Mouse (Mus musculus): ENCODE data around the gene Atrnl1. TPM values are rescaled to one million over a fixed set of nuclear protein-coding genes. Genes with fewer than 3 reads are reported as not detected.

Atrnl1 gene
- under 1 TPM; 0.13 to 0.33 TPM for polyA plus RNA-seq (2017; shearing (Covaris generic))

DNA sequence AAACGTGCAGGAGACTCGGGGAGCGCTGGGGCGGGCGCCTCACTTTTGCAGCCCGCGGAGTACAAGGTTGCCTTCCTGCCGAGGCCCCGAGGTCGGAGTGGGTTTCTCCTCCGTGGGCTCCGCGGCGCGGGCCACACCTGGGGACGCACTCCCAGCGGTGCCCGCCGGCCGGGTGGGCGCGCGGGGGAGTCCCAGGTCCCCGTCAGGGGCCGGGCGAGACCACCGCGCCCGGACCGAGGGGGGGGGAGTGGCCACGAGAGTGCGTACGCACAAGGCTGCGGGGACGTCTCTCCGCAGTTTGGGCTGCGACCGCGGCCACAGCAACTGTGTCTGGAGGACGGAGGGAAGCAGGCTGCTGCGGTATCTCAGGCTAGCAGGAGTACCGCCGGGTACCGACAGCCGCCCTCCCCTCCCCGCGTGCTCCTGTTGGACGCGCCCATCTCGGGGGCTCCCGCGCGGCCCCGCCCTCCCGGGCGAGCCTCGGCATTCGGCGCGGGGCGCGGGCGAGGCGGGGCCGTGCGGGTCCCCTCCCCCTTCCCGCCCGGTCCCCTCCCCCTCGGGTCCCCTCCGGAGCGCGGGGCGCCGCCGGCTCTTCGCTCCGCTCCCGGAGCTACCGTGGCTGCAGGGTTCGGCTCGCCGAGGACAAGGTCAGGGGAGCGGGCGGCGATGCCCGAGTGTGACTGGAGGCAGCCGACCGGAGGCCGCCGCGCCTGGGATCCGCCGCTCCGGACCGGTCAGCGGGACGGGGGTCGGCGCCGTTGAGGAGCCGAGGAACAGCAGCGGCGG, at the start of gene Atrnl1:
Gene Atrnl1, plus strand, starts transcription at position 559 of the 786 bp plus-strand sequence.
- peak; percentile 58 for ATAC-seq

DNA sequence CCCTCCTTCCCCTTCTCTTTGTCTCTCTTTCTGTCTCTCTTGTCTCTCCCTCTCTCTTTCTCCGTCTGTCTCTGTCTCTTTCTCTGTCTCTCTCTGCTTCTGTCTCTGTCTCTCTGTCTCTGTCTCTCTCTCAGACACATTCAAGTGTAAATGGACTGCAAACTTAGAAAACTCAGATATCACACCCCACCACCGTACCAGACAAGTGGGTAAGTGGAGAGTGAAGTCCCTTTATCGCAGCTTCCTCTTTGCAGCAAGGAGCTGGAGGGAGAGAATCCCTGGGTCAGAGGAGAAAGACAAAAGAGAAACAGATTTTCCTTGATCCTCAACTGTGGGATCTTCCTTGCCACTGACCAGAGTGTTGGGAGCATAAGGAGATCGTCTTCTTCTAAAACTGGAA, 49.3 kb upstream of the Atrnl1 start:
- no peak for ATAC-seq

DNA sequence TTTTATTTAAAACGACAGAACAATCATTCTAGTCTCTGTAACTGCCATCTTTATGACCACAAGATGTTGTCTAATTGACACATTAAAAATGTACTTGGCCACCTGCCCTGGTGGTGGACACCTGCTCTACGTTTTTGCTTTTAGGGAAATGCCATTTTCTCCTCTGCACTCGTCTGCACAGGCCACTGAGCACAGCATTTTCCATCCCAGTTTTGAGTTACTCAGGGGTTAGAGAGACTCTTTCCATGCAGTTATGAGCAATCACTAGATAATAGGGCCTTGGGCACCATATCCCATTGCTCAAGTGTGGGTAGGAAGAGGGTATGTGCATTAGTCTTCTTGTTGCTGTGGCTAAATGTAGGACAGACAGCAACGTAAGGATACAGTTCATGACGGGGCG, 41.8 kb upstream of the Atrnl1 start:
- no peak for ATAC-seq

DNA sequence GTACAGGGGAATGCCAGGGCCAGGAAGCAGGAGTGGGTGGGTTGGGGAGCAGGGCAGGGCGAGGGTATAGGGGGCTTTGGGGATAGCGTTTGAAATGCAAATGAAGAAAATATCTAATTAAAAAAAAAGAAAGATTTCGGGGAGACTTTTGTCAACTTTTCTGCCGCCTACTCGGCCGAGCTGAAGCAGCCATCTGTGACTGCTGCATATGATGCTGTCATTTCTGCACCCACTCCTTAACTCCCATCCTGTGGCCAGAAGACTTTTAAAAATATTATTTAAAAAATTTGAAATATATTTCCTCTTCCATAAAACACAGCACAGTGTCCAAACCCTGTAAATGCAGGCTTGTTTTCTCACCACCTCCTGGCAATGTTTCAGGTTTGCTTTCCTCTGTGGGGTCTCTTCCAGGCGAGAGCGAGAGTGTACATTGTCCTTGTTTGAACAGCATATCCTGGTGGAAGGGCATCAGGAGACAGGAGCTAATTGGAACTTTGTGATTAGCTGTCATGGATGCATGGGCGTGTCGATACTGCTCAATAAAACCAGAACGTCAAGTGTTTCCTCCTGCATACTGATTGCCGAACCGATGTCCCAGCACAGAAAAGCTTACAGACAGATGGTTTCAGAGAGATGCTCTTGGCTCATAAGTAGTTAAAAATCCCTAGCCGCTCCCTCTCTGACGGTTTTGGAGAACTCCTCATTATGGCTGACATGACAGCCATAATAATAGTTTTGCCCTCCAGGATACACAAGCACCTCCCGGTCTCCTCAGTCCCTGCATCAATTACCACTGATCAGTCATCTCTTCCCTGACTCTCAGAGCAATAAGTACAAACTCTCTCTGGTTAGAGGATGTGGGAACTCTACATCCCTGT, 38.2 kb upstream of the Atrnl1 start:
- ATAC-seq: no peak

DNA sequence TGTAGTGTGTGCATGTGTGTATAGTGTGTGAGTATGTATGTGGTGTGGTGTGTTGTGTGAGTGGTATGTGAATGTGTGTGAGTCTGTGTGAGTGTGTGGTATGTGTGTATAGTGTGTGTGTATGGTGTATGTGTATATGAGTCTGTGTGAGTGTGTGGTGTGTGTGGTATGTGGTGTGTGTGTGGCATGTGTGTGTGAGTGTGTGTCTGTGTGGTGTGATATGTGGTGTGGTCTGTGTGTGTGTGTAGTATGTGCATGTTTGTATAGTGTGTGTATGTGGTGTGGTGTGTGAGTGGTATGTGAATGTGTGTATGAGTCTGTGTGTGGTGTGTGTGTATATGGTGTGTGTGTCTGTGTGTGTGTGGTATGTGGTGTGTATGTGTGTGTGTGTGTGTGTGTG, 37.4 kb upstream of the Atrnl1 start:
- ATAC-seq: no peak

DNA sequence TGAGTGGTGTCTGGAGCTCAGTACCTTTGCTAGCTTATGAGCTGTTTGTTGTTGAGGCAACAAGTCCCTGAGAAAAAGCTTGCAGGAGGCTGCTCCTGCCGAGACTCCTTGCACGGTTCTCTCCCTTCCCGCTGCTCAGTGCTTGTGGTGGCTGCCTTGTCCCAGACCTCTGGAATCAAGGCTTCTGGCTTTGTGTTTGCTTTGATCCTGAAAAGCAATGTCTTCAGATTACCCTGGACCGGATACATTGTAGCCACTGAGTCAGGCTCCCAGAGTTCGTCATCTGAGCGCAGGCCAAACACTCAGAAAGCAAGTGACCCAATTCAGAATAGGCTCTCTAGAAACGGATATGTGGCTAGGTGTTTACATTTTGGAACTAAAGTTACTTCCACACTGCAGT, 35.8 kb upstream of the Atrnl1 start:
- ATAC-seq: no peak

DNA sequence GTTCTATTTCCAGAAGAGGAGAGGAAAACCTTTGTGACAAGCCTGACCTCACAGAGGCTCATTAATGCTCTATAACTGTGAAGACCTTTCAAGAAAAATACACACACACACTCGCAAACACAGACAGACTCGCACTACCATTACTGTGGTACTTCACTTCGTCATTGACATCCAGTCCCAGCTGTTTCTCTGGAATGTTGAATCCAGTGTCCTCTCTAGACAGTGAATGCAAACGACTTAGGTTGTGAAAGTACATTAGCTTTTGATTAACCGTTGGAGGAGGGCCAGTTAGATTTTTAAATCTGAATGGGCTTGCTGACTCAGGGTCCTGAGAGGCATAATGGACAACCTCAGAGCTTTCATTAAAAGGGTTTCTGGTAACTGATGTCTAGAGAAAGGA, 34.0 kb upstream of the Atrnl1 start:
- no peak for ATAC-seq

DNA sequence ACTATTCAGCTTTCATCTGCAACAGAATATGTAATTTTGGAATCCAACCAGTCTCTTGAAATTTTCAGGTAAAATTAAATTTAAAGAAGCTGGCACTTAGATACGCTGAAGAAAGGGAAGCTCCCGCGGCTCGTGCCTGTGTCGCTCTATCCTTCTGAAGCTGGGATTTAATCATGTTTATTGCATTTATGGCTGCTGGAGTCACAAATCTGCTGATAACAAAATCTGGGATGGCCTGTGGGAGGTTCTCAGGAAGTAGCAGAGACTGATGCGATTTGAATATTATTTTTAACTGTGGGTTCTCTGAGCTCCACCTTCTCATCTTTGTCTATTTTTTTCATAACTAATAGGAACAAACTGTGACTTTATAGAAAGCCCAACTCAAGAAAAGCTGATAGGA, 33.6 kb upstream of the Atrnl1 start:
- ATAC-seq: no peak

DNA sequence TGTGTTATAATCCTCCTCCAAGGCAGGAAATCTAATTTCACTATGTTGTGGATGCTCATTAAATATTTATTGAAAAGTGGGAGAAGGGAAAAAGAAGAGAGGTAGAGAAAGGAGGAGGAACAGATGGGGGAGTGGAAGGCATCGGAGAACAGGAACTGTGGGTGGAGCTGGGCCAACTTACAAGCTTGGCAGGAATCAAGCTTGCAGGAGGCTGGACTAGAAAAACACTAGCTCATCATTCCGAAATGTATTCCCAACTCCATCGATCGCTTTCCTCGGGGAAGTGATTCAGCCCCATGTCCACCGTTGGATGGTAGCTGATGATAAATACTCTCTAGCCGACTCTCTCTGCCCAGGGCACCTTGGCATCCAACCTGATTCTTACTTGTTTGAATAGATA, 29.9 kb upstream of the Atrnl1 start:
- no peak for ATAC-seq

DNA sequence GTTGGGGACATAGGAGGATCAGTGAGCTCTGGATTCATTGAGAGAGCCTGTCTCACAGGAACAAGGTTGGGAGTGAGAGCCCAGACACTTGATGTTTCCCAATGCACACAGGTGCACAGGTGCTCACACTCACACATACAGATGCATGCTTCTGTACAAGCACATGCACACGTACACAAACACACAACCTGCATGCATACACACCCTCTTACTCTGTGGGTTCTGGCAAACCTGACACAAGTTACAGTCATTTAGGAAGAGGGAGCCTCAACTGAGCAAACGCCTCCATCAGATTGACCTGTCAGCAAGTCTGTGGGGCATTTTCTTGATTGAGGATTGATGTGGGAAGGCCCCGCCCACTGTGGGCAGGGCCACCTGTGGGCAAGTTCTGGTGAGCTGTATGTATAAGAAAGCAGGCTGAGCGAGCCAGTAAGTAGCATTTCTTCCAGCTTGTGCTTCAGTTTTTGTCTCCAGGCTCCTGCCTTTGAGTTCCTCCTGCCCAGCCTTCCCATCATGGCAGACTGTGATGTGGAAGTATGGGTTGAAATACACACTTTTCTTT, 25.5 kb upstream of the Atrnl1 start:
- no peak for ATAC-seq

DNA sequence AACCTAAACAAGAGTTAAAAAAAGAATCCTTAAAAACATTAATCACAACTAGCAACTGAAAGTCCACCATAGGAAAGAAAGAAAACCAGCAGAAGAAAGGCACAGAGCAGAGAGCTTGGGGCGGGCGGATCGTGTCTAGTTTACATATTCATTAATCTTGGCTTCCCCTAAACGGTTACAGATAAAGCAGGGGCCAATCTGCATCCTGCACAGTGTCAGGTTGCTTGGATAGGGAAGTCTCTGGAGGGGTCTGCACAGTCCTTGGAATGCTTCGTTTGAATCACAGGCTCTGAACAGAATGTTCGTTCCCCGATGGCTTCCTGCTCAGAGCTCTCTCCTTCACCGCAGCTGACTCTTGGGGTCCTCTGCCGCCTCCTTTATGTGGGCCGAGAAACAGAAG, 24.7 kb upstream of the Atrnl1 start:
- no peak for ATAC-seq

DNA sequence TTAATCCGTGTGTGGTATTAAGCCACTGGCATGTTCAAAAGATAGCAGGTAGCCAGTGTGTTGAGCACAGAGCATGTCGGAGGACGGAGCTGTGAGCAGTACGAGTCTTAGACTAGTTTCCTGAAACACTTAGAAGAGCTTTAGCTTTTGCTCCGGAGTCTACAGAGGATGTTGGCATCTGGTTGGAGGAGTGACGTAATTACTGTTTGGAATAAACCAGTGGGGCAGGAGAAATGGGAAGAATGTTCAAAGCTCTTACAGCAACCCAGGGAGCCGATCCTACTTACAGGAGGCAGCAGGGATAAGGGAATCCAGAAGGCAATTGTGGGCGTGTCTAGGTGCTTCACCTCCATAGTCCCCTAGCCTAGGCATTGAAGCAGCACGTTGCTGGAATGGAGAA, 21.3 kb upstream of the Atrnl1 start:
- no peak for ATAC-seq

DNA sequence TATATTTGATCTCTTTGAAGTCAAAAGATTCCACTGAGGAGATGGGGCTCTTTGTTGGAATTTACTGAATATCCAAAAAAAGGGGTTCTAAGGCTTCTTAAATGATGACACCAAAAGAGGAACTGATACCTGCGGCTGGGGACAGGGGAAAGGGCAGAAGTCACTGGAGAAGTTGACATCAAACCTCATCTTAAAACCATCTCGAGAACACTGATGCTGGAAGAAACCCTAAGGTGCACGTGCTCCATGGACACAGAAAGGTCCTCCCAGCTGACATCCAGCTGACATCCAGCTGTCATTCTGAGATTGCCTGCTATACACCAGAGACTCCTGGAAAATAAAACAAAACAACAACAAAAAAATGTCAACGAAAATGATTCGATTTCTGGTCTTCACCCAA, 19.9 kb upstream of the Atrnl1 start:
- ATAC-seq: no peak

DNA sequence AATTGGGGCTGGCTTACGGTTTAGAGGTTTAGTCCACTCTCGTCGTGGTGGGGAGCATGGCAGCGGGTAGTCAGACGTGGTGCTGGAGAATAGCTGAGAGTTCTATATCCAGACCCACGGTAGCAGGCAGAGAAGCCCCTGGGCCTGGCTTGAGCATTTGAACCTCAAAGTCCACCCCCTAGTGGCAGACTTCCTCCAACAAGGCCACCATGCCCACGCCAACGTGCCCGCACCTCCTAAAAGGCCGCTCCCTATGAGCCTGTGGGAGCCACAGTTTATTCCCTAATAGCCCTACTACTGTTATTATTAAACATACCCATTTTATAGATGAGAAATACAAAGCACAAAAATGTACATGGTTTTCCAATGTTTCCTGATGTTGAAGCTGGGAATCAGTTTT, 19.2 kb upstream of the Atrnl1 start:
- no peak for ATAC-seq

DNA sequence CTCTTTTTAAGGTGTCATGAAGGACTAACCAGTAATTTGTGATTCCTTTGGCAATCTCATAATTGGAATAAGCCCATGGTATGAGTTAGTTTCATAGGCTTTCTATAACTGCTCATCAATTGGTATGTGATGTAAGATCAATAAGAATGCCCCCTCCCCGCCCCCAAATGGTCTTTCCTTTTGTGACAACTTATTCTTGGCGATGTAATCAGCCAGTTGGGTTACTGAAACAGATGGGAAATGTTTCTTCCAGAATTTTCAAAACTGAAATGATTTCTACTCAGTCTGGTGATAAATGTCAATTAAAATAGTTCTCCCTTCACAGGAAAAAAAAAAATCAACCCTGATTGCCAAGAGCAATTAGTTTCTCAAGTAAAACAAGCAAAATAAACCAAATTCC, 18.5 kb upstream of the Atrnl1 start:
- no peak for ATAC-seq

DNA sequence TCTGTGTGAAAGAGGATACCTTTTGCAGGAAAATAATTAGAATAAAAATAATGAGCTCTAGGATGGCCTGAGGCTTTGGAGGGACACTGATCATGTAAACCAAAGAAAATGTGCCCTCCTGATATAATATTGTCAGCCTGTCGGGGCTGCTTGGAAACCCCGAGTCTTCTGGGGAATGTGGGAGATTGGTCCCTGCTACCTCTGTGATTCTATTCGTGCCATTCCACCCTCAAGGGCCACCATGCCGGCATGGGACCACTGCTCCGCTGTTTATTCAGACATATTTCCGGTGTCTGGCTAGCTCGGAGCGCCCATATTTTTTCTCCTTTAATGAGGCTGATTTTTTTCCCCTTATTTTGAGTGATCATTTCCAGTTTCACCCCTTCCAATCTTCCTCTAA, 11.7 kb upstream of the Atrnl1 start:
- ATAC-seq: no peak

DNA sequence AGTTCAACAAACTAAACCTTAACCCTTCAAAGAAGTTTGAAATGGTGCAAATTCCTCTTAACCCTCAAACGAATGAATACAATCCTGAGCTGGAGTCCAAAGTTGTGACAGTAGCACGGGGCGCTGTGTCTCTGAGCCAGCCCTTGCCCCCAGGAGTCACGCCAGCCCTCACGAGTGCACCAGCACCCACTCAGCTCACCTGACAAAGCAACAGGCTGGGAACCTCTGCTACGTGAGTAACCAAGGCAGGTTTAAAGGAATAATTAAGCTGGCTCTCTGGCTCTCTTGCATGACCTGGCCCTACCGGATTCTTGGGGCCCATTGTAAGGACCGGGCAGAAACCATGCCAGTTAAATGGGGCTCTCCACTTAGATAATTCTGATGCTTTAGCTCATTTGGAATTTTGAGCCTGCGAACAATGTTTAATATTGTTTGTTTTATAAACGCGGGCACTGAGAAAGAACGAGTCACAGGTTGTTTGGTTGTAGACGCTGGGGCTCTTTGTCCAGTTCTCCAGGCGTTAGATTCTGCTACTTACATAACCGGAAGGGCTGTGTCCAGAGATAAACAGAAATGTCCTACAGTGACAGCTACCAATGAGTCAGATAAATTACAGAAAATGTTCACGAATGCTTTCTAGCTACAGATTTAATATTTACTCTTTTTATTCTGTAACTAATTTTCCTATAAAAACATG, 10.5 kb upstream of the Atrnl1 start:
- no peak for ATAC-seq

DNA sequence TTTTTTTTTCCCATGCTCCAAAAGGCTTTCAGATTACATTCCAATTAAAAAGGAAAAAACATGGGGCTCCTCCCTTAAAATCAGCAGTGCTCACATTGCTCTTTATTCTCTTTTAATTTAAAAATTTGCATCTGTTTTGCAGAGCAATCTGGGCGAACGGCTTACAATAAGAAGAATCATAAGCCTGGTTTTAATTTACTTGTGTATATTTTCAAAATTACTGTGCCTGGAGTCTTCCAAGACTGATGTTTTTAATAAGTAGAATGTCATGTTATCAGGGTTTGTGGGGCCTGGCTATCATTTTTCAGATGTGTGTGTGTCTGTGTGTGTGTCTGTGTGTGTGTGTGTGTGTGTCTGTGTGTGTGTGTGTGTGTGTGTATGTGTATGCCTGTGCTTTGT, 9.9 kb upstream of the Atrnl1 start:
- no peak for ATAC-seq

DNA sequence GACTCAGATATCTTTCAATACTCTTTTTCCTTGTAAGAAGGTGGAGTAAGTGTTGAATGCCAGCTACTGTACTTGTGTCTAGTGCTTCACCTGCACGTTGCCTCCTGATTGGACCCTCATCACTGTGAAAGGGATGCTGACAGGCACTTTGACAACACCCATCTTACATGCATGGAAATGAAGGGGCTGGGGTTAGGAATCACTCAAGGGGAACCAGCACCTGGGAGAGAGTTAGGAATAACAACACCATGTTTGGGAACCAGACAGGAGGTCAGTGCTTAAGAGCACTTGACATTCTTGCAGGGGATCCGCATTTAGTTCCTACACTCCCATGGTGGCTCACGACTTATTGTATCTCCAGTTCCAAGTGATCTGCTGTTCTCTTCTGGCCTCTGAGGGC, 7.2 kb upstream of the Atrnl1 start:
- no peak for ATAC-seq

DNA sequence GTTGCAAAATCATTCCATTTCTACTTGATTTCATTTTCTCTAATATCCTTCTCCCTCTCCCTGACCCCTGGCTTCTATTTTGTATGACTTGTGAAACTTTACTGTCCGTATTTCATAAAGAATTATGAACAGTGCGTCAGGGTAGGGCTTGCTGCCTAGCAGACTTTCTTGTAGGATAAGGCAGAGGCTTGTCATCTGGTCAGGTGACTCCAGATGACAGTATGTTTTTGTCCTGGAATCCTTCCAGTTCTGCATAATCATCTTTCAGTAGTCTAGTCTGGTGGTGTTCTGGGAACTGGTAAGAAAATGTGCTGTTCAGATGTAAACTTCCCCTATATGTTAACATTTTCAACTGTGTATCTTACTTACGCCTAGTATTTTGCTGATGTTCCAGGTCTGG, 4.9 kb upstream of the Atrnl1 start:
- no peak for ATAC-seq

DNA sequence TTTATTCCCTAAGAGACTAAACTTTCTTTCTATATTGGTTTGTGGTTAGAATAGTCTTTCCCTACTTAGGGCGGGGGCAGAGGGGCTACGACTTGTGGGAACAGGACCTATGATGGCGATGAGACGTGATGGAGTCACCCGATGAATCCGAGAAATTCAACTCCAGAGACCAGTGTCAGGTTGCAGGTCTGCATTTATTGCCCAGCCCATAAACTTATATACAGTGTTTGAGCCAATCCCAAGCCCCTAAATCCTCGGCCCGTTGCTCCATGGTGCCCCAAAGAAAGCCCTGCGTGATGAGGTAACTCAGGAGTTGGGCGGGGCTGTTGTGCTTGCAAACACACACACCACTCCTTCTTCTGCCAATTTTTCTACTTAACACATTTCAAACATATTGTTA, 4.5 kb upstream of the Atrnl1 start:
- ATAC-seq: no peak

DNA sequence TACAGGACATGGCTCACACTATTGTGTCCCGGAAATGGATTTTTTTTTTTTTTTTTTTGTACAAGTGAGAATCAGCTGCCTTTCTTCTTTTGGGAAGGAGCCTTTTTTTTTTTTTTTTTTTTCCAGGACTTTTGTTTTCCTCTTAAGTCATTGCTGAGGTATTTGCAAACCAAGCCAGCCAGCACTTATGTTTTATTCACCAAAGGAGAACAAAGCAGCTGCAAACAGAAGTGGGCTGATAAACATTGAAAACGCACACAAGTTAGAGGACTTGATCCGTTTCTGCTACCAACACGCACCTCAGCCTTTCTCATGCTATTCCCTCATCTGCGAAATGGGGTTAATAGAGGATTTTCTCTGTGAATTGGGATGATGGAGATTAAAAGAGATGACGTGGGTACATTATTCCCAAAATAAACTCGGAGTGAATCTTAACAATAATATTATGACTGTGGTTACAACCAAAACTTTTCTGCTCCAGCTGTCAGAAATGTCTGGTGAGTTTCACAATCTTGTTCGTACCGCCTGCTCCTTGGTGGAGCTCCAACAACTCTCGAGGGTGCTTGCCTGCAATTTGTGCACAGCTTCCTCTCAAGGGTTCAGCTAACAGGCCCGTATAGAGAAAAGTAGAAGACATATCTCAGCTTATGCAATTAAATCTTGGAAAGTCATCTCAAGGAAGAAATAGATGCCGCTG, 1.3 kb upstream of the Atrnl1 start:
- no peak for ATAC-seq

DNA sequence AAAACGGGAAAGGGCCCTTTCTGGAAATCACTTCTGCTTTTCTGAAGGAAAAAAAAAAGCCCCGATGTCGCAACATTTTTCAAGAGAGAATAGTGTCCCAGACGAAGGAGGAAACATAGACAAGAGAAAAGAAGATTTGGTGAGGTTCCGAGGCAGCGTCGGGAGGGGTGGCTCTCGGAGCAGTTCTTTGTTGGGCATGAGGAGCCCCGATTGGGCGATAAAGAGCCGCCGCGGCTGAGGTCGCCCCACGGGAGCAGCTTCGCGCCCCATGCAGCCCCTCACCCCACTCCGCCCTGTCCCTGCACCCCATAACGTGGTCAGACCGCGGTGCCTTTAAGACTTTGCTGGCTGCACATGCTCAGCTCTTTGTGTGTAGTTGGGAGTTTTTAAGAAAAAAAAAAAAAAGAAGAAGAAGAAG, 767 bp upstream of the Atrnl1 start:
- no peak for ATAC-seq
